Mouse (Mus musculus): ENCODE results near the gene Zp1.
A peak's percentile ranks its signal among the peaks of the same experiment; 100 is the strongest.

Zp1 gene

DNA sequence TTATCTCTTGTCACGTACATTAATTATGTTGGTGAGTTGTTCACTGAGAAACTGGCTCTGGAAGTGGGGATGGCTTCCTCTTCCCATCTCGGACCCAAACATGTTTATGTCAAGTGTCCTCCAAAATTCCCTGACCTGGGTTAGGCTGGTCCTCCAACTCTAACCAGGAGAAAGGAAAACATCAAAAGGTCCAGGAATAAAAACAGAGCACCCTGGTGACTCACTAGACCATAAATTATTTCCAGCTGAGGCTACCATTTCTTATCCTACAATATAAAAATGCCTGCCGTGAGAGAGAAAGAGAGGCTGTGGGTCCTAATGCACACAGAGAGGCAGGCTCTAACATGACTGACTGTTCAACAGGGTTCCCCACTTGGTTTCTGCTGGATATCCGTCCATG is 3.8 kb upstream of the Zp1 start:
- DNase-seq (ENCODE audit: low spot score in 2 of 2) = no peak

- no peak for DNase-seq (ENCODE audit: low spot score in 2 of 2)
Observed at GRCm38 (mm10) chr19:10921058-10921457, 626 bp upstream of the Zp1 start.

GRCm38 (mm10) chr19:10918321-10918991 is 2.0 kb downstream of the Zp1 start:
- DNase-seq (ENCODE audit: low spot score in 2 of 2) = no peak

GRCm38 (mm10) chr19:10916506-10916905 is 3.9 kb downstream of the Zp1 start:
- DNase-seq (ENCODE audit: low spot score in 2 of 2) = no peak

DNA sequence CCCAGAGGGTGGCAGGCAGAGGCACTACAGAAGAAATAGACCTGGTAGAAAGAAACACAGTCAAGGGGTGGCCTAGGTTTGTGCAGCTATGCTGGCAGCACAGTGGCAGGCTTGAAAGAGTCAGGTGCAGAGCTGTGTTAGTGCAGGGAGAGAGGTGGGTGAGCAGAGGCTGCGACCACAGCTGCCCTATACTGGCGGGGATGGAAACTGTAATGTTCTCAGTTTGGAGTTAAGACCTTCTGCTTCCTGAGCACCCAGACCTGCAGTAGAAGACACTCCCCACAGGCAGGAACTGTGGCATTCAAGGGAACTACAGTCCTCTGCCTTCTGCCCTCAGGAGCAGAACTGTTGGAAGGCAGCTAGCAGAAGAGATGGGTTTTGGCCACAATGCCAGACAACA is 5.6 kb downstream of the Zp1 start:
- DNase-seq (ENCODE audit: low spot score in 2 of 2) = no peak

DNA sequence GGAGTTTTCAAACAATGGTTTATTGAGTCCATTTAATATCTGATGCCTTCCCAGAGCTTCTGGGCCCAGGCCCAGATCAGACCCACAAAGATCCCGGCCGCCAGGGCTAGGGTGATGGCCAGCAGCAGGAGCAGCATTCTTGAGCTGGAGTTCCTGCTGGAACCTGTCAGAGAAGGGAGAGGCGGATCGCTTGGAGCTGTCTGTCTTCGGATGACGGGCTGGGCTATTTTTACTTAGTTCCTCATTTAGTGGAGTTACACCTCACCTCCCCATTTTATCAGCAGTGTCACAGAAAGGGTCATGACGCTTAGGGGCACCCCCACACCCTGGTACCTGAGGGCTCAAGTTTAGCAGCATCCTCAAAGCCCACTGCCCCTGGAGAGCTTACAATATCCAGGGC is 6.1 kb downstream of the Zp1 start:
- no peak for DNase-seq (ENCODE audit: low spot score in 2 of 2)

DNA sequence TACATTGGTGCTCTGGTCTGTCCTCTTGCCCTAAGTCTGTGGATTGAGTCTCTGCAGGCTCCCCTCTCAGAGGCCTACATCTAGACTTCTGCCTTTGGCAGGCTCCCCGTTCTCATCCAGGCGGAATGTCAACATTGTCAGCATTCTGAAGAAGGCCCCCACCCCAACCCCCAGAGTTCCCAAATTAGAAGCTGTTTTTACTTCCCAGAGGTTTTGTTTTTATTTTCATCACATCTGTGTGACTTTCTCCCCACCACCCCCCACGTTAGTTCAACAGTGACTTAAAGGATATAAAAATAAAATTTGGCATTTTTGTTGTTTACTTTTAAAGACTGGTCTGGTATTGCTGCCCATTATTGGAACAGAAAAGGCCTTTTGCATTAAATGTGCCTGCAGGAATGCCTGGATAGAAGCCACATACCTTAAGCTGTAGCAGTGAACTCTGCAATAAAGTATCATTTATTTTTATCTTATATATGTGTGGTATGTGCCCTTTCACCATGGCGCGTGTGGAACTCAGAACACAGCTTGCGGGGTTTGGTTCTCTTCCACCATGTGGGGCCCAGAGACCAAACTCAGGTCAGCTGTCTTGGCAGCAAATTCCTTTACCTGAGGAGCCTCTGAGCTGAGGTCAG is 11.2 kb downstream of the Zp1 start:
- DNase-seq (ENCODE audit: low spot score in 2 of 2) = no peak

GRCm38 (mm10) chr19:10907891-10908290 is 12.5 kb downstream of the Zp1 start:
- peak in 1 of 2 experiments; percentile 44 for DNase-seq (ENCODE audit: low spot score in 2 of 2)

GRCm38 (mm10) chr19:10905728-10906000 is 14.8 kb downstream of the Zp1 start:
- no peak for DNase-seq (ENCODE audit: low spot score in 2 of 2)

GRCm38 (mm10) chr19:10904927-10905727 is 15.3 kb downstream of the Zp1 start:
- DNase-seq (ENCODE audit: low spot score in 2 of 2) = peak; percentile 85

GRCm38 (mm10) chr19:10904512-10904911 is 15.9 kb downstream of the Zp1 start:
- no peak for DNase-seq (ENCODE audit: low spot score in 2 of 2)

- no peak for DNase-seq (ENCODE audit: low spot score in 2 of 2)
Observed at GRCm38 (mm10) chr19:10901046-10901445, 19.4 kb downstream of the Zp1 start.

DNA sequence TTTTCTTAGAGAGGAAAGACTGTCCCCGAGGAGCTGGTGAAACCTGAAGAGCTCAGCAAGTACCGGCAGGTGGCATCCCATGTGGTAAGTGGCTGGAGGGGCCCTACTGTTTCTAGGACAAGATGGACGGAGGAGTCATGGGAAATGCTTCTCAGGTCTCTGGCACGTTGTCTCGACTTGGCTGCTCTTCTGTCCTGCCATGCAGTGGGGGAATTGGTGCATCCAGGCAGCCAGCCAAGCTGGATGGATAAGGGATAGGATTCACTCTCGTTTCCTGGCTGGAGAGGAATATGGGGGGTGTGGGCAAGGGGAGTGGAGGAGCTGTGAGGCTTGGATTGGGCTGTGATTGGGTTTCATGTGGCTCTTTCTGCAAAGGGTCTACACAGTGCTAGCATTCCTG is 20.1 kb downstream of the Zp1 start:
- DNase-seq (ENCODE audit: low spot score in 2 of 2) = peak; percentile 39 to 51

DNA sequence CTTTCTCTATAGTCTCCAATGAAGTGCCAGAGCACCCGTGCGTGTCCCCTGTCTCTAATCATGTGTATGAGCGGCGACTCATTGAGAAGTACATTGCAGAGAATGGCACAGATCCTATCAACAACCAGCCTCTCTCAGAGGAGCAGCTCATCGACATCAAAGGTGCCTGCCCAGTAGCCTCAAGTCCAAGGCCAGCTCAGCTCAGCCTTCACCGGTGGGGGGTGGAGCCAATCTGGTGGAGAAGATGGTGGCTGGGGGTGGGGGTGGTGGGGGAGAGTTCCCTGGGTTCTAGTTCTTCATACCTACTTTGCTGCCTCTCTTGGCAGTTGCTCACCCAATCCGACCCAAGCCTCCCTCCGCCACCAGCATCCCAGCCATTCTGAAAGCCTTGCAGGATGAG is 22.9 kb downstream of the Zp1 start:
- DNase-seq (ENCODE audit: low spot score in 2 of 2) = no peak

- peak; percentile 24 to 27 for DNase-seq (ENCODE audit: low spot score in 2 of 2)
Observed at GRCm38 (mm10) chr19:10896849-10897248, 23.6 kb downstream of the Zp1 start.

DNA sequence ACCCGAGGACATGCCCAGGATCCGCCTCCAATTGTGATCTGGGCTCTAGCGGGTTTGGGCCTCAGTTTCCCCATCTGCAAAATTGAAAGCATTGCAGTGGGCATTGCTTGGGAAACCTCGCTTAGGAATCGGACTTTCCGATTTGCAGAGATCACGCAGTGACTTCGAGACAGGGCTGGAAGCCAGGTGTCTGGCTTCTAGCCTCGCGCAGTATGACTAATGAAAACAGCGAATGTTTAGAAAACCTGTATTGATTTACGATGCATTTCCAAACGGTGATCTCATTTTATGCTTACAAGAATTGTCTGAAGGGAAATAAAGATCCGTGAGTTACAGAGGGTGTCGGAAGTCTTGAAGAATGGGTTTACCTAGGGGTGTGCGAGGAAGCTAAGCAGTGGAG is 24.7 kb downstream of the Zp1 start:
- DNase-seq (ENCODE audit: low spot score in 2 of 2) = no peak

DNA sequence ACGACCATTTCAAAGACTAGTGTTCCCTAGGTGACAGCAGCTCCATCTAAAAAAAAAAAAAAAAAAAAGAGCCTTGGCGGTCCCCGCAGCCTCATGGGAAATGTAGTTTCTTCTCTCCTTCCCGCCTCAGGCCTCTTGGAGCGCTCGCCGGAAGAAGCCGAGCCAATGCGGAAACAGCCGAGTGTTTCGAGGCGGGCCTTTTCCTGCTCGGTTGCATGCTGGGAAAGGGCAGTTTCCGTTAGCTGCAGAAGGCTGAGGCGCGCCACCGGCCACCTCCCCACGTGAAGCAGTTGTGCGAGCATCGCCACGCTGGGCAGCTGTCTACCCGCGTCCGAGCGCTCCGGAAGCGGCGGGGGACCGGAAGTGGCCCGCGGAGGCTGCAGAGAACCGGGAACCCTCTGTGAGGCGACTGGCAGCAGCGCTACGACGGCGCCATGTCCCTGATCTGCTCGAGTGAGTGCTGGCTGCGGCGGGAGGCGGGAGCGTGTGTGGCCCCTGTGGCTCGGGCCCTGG is 25.4 kb downstream of the Zp1 start, which contains the start of gene Prpf19:
Gene Prpf19, plus strand, starts transcription at position 216 of the 513 bp plus-strand sequence.
- peak; percentile 94 to 98 for DNase-seq (ENCODE audit: low spot score in 2 of 2)

GRCm38 (mm10) chr19:10892201-10892600 is 28.2 kb downstream of the Zp1 start:
- no peak for DNase-seq (ENCODE audit: low spot score in 2 of 2)

DNA sequence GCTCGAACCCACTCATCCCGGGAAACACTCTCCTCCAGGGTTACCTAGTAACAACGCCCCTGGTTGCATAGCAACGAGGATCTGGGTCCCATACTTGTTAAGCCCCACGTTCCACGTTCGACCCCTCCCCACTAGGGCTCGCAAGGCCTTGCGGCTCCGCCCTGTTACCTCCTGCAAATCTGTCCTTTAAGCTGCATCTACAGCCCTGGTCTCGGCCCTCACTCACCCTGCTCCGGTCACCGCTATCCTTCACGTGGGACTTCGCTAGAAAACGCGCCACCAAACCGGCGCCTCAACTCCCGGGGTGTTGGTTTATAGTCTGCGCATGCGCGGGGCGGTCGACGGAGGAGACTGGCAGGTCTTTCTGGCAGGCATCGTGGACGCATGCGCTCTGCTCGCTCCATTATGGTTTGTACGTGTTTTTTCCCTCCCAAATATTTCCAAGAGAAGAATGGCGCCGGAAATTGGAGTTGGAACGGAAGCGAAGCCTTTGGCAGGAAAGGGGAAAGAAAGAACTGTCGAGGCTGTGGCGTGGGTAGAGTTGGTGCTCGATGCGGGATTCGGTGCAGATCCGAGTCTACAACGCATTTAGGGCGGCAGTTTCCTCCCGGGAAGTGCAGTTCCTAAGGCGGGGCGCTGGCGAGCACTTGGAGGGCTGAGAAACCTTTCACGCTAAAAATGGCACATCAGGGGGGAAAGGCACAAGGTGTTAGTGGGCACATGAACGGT is 38.8 kb downstream of the Zp1 start, which contains the start of gene Tmem109:
Gene Tmem109, minus strand, starts transcription at position 576 of the 729 bp plus-strand sequence.
- peak; percentile 93 to 95 for DNase-seq (ENCODE audit: low spot score in 2 of 2)

- DNase-seq (ENCODE audit: low spot score in 2 of 2) = peak in 1 of 2 experiments; percentile 43
Observed at GRCm38 (mm10) chr19:10880975-10881425, 39.4 kb downstream of the Zp1 start.

DNA sequence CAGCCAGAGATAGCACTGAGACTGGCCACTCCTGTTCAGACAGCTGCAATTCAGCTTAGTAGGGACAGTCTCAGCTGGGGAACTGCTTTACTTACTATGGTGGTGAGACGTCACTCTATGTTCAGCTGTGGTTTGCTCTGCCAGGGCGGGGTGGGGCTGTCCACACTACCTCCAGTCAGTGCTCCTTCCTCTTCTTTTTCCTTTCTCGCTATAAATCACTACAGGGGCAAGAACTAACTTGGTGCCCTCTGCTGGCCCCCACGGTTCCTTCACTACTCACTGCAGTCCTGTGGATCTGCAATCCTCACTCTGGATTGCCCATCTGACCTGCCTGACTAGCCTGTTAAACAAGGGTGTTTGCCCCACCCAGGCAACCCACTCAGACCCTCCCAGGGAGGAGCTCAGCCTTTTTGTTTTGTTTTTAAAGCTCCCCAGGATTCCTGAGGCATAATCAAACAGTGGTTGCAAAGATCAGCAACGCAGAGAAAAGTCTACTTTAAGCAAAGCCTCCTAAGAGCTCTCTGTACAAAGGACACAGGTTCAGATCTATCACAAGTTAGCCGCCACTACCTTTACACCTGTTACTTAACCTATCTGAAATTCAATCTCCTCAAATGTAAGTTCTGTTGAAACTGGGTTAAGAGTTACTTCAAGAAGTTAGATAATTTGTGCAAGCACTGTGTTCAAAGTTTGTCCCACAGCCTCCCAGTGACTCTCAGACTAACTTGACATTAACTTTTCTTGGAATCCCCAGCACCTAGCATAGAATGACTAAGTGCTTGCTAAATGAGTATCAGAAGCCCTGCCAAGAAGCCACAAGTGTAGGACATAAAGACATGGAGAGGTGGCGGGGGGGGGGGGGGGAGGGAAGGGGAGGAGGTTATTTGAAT is 40.1 kb downstream of the Zp1 start:
- DNase-seq (ENCODE audit: low spot score in 2 of 2) = peak; percentile 56 to 75

Measured in heart, adult 9 months (tissue).